Mouse (Mus musculus) frontal cortex, postnatal 25 days (tissue): ENCODE measurements around the gene Gm10220.
"Not testable (repeated sequence)": the region's sequence is repeated elsewhere in the genome, so short reads cannot be mapped to it uniquely, and the experiment has no call there.

Source experiments
- DNase-seq, 2 experiments: peaks; one replicate each; pipeline ENCODE4 v3.0.0; 2022; ENCODE audit warnings: low spot score in 2 of 2

Gm10220 gene

DNA sequence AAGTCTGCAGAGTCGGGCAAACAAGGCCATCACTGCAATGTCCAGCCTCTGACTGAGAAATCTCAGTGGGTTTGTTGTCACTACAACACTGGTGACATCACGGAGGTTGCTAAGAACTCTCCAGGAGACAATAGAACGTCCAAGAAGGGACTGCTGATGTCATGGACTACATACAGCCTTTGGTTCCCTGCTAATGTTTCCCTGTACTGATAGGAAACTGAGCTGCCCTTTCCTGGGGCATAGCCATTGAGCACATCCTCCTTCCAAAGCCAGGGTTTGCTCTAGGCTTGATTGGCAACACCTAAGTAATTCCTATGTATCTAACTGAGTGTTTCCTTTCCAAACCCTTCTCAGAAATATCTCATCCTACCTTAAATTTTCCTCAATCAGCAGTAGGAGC, at the start of gene Gm10220:
Gm10220 (minus strand) TSS at position 101 of the 400 bp plus-strand sequence.
- not testable (repeated sequence) for DNase-seq

DNA sequence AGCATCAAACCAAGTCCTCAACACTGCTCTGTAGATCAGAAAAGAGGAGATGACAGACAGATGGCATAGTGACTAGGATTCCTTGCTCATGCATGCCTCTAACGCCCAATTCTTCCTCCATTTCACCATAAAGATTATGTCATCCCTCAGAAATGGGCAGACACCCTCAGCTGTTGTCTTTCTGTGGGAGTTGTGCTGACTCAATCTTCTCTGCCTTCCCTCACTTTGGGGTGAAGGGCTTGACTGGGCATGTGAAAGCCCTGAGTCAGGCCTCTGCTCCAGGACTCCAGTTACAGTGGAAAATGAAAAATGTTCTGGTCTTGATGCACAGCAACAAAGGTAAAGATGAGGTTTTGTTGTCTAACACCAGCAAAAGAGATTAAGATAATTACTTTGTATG, 48.6 kb upstream of the Gm10220 start:
- no peak for DNase-seq

- DNase-seq, result no peak
These were observed 44.6 kb upstream of the Gm10220 start for GRCm38 (mm10) chr5:26165791-26166165.

- no peak for DNase-seq
These were observed 44.0 kb upstream of the Gm10220 start for GRCm38 (mm10) chr5:26165036-26165790.

GRCm38 (mm10) chr5:26157396-26158170, 36.4 kb upstream of the Gm10220 start:
- no peak for DNase-seq

DNA sequence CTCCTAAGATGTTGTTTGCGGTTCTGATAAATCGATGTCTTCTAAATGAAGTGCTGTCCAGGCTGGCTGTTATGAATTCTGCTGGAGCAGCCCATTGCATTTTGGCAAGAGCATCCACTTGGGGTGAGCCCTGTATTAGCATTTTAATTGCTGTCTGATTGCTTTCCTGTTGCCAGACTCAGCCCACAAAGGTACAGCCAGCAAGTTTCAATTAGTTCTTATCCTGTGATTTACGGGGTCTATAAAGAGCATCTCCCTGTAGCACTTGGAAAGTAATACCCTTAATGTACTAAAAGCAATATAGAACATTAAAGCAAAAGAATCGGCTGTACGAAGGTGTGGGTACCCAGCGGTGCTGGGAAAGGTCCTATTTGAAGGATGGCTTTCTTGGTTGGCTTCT, 21.7 kb upstream of the Gm10220 start:
- no peak for DNase-seq

- DNase-seq, result not testable (repeated sequence)
These were observed 16.0 kb downstream of the Gm10220 start, which contains the start of gene 5031410I06Rik for GRCm38 (mm10) chr5:26105262-26105661. Gene 5031410I06Rik (minus strand): TSS chr5:26105362.

- DNase-seq, result not testable (repeated sequence)
These were observed 32.0 kb downstream of the Gm10220 start, which contains the start of gene Gm10471 for GRCm38 (mm10) chr5:26089191-26089590. Gene Gm10471 (minus strand): TSS chr5:26089291.

DNA sequence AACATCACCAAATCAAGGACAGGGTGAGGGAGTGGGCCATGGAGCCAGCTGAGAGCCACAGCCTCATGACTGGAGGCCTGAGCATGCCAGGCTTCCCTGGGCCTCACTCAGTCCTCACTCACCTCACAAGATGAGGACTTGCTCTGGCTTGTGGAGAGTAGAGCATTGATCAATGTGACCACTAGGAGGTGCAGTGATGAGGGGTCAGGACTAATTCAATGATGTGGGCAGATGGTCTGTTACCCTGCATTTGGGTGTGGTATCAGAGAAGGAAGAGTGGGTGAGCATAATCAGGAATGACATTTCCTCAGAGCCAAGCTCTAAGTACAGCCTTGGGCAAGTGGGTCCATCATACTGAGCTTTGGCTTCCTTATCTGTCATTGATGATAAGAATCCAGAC, 42.2 kb downstream of the Gm10220 start:
- DNase-seq, result not testable (repeated sequence)

- DNase-seq, result no peak
These were observed 50.5 kb downstream of the Gm10220 start for GRCm38 (mm10) chr5:26070716-26071115.
